Mouse (Mus musculus): ENCODE results near the gene Aig1. TPM values are rescaled to one million over a fixed set of nuclear protein-coding genes. Genes with fewer than 3 reads are reported as not detected.

Aig1 gene
- polyA plus RNA-seq, 1 experiment from 2014 or later, result 29.1 TPM

- H3K9ac ChIP-seq, result no peak overlapping the region
- H3K4me2 ChIP-seq (replicated peaks), result no peak overlapping the region
- H3K27me3 ChIP-seq, result no peaks in the 10 kb centered on the region
- H3K4me3 ChIP-seq, result no peak overlapping the region
- no peaks in the 10 kb centered on the region for H3K4me1 ChIP-seq
- no peaks in the 10 kb centered on the region; the same call in 1 of the 2 replicates for H3K9me3 ChIP-seq
- no peaks in the 10 kb centered on the region for H3K36me3 ChIP-seq
- 91% methylated on average over 2 of the region's 2 CpGs for WGBS
- no peak overlapping the region for H3K27ac ChIP-seq
- ATAC-seq (ENCODE audit: insufficient number of reproducible peaks, insufficient read depth, low FRiP score, low TSS enrichment), result no peak
These were observed 99.0 kb downstream of the Aig1 start for GRCm38 (mm10) chr10:13769789-13770188.

GRCm38 (mm10) chr10:13768866-13769265 lies 99.9 kb downstream of the Aig1 start:
- Histone ChIP-seq H3K9me3 (no peaks in the 10 kb centered on the region), H3K9ac (no peak overlapping the region), H3K4me2 (replicated peaks) (no peak overlapping the region), H3K4me1 (no peaks in the 10 kb centered on the region), H3K4me3 (no peak overlapping the region), H3K27ac (no peak overlapping the region), H3K27me3 (no peaks in the 10 kb centered on the region), H3K36me3 (no peaks in the 10 kb centered on the region)
- ATAC-seq (ENCODE audit: insufficient number of reproducible peaks, insufficient read depth, low FRiP score, low TSS enrichment), result no peak

GRCm38 (mm10) chr10:13767076-13767475 lies 101.7 kb downstream of the Aig1 start:
- no peak for ATAC-seq (ENCODE audit: insufficient number of reproducible peaks, insufficient read depth, low FRiP score, low TSS enrichment)
- Histone ChIP-seq H3K27me3 (no peaks in the 10 kb centered on the region), H3K9ac (no peak overlapping the region), H3K4me2 (replicated peaks) (no peak overlapping the region), H3K4me3 (no peak overlapping the region), H3K36me3 (no peaks in the 10 kb centered on the region), H3K4me1 (no peaks in the 10 kb centered on the region), H3K27ac (no peak overlapping the region), H3K9me3 (no peaks in the 10 kb centered on the region)
- 81% methylated on average over 6 of the region's 6 CpGs for WGBS

- WGBS, result 74% methylated on average over 2 of the region's 2 CpGs
- Histone ChIP-seq H3K4me1 (no peaks in the 10 kb centered on the region), H3K27ac (no peak overlapping the region), H3K9ac (no peak overlapping the region), H3K9me3 (no peaks in the 10 kb centered on the region), H3K4me3 (no peak overlapping the region), H3K4me2 (replicated peaks) (no peak overlapping the region), H3K36me3 (no peaks in the 10 kb centered on the region), H3K27me3 (no peaks in the 10 kb centered on the region)
- ATAC-seq (ENCODE audit: insufficient number of reproducible peaks, insufficient read depth, low FRiP score, low TSS enrichment), result no peak
These were observed 105.6 kb downstream of the Aig1 start for GRCm38 (mm10) chr10:13763151-13763550.

GRCm38 (mm10) chr10:13754712-13755111 lies 114.1 kb downstream of the Aig1 start:
- no peak overlapping the region for H3K4me2 ChIP-seq (replicated peaks)
- H3K9ac ChIP-seq, result no peak overlapping the region
- no peaks in the 10 kb centered on the region for H3K36me3 ChIP-seq
- H3K9me3 ChIP-seq, result no peaks in the 10 kb centered on the region
- H3K27ac ChIP-seq, result no peak overlapping the region
- 100% methylated on average over 1 of the region's 1 CpGs for WGBS
- no peaks in the 10 kb centered on the region for H3K27me3 ChIP-seq
- no peak overlapping the region for H3K4me3 ChIP-seq
- no peaks in the 10 kb centered on the region for H3K4me1 ChIP-seq
- no peak for ATAC-seq (ENCODE audit: insufficient number of reproducible peaks, insufficient read depth, low FRiP score, low TSS enrichment)

- H3K4me3 ChIP-seq, result no peak overlapping the region
- H3K9ac ChIP-seq, result no peak overlapping the region
- H3K4me1 ChIP-seq, result no peaks in the 10 kb centered on the region
- no peak overlapping the region for H3K4me2 ChIP-seq (replicated peaks)
- H3K9me3 ChIP-seq, result no peaks in the 10 kb centered on the region
- no peaks in the 10 kb centered on the region for H3K27me3 ChIP-seq
- no peak for ATAC-seq (ENCODE audit: insufficient number of reproducible peaks, insufficient read depth, low FRiP score, low TSS enrichment)
- H3K27ac ChIP-seq, result no peak overlapping the region
- no peaks in the 10 kb centered on the region for H3K36me3 ChIP-seq
- 79% methylated on average over 5 of the region's 5 CpGs for WGBS
These were observed 115.0 kb downstream of the Aig1 start for GRCm38 (mm10) chr10:13753777-13754176.

- no peak overlapping the region for H3K27ac ChIP-seq
- no peak overlapping the region for H3K9ac ChIP-seq
- H3K36me3 ChIP-seq, result no peaks in the 10 kb centered on the region
- H3K4me2 ChIP-seq (replicated peaks), result no peak overlapping the region
- H3K9me3 ChIP-seq, result no peaks in the 10 kb centered on the region
- H3K4me3 ChIP-seq, result no peak overlapping the region
- no peak for ATAC-seq (ENCODE audit: insufficient number of reproducible peaks, insufficient read depth, low FRiP score, low TSS enrichment)
- no peaks in the 10 kb centered on the region for H3K27me3 ChIP-seq
- WGBS, result 83% methylated on average over 18 of the region's 18 CpGs
- no peaks in the 10 kb centered on the region for H3K4me1 ChIP-seq
These were observed 129.2 kb downstream of the Aig1 start for GRCm38 (mm10) chr10:13739494-13740140.

- Histone ChIP-seq H3K27me3 (no peaks in the 10 kb centered on the region), H3K4me1 (no peaks in the 10 kb centered on the region), H3K4me3 (no peak overlapping the region), H3K27ac (no peak overlapping the region), H3K9ac (no peak overlapping the region), H3K36me3 (no peaks in the 10 kb centered on the region), H3K9me3 (no peaks in the 10 kb centered on the region), H3K4me2 (replicated peaks) (no peak overlapping the region)
- 88% methylated on average over 4 of the region's 4 CpGs for WGBS
- ATAC-seq (ENCODE audit: insufficient number of reproducible peaks, insufficient read depth, low FRiP score, low TSS enrichment), result no peak
These were observed 138.6 kb downstream of the Aig1 start for GRCm38 (mm10) chr10:13730039-13730748.

GRCm38 (mm10) chr10:13727676-13728075 lies 141.1 kb downstream of the Aig1 start:
- Histone ChIP-seq H3K4me1 (no peaks in the 10 kb centered on the region), H3K9ac (no peak overlapping the region), H3K4me3 (no peak overlapping the region), H3K27ac (no peak overlapping the region), H3K36me3 (no peaks in the 10 kb centered on the region), H3K4me2 (replicated peaks) (no peak overlapping the region), H3K9me3 (no peaks in the 10 kb centered on the region), H3K27me3 (no peaks in the 10 kb centered on the region)
- 71% methylated on average over 6 of the region's 6 CpGs for WGBS
- no peak for ATAC-seq (ENCODE audit: insufficient number of reproducible peaks, insufficient read depth, low FRiP score, low TSS enrichment)

- H3K27ac ChIP-seq, result no peak overlapping the region
- H3K4me1 ChIP-seq, result no peaks in the 10 kb centered on the region
- no peaks in the 10 kb centered on the region for H3K27me3 ChIP-seq
- H3K4me3 ChIP-seq, result no peak overlapping the region
- H3K36me3 ChIP-seq, result no peaks in the 10 kb centered on the region
- no peak overlapping the region for H3K9ac ChIP-seq
- WGBS, result 87% methylated on average over 2 of the region's 2 CpGs
- no peaks in the 10 kb centered on the region for H3K9me3 ChIP-seq
- no peak overlapping the region for H3K4me2 ChIP-seq (replicated peaks)
- no peak for ATAC-seq (ENCODE audit: insufficient number of reproducible peaks, insufficient read depth, low FRiP score, low TSS enrichment)
These were observed 142.6 kb downstream of the Aig1 start for GRCm38 (mm10) chr10:13726206-13726605.

GRCm38 (mm10) chr10:13725276-13725675 lies 143.5 kb downstream of the Aig1 start:
- no peaks in the 10 kb centered on the region for H3K27me3 ChIP-seq
- H3K4me1 ChIP-seq, result no peaks in the 10 kb centered on the region
- no peak overlapping the region for H3K27ac ChIP-seq
- no peak overlapping the region for H3K9ac ChIP-seq
- H3K9me3 ChIP-seq, result no peaks in the 10 kb centered on the region
- H3K4me3 ChIP-seq, result no peak overlapping the region
- no peak for ATAC-seq (ENCODE audit: insufficient number of reproducible peaks, insufficient read depth, low FRiP score, low TSS enrichment)
- 88% methylated on average over 3 of the region's 3 CpGs for WGBS
- H3K4me2 ChIP-seq (replicated peaks), result no peak overlapping the region
- H3K36me3 ChIP-seq, result no peaks in the 10 kb centered on the region

- H3K4me1 ChIP-seq, result peaks cover 49% of the 10 kb centered on the region
- H3K27me3 ChIP-seq, result no peaks in the 10 kb centered on the region
- H3K4me2 ChIP-seq (replicated peaks), result no peak overlapping the region
- 33% methylated on average over 2 of the region's 2 CpGs for WGBS
- no peak overlapping the region for H3K9ac ChIP-seq
- H3K9me3 ChIP-seq, result no peaks in the 10 kb centered on the region
- no peak overlapping the region for H3K27ac ChIP-seq
- H3K4me3 ChIP-seq, result no peak overlapping the region
- no peaks in the 10 kb centered on the region for H3K36me3 ChIP-seq
- no peak for ATAC-seq (ENCODE audit: insufficient number of reproducible peaks, insufficient read depth, low FRiP score, low TSS enrichment)
These were observed 152.6 kb downstream of the Aig1 start for GRCm38 (mm10) chr10:13716132-13716531.
